Mouse (Mus musculus) brain, adult 2 months (tissue): ENCODE data around the gene Zcchc14.
"Not testable (repeated sequence)": the region's sequence is repeated elsewhere in the genome, so short reads cannot be mapped to it uniquely, and the experiment has no call there.

Experiments used
- DNase-seq: peaks from one replicate; pipeline ENCODE4 v3.0.0; 2011; ENCODE audit warnings: low read depth, low spot score

Zcchc14 gene

DNA sequence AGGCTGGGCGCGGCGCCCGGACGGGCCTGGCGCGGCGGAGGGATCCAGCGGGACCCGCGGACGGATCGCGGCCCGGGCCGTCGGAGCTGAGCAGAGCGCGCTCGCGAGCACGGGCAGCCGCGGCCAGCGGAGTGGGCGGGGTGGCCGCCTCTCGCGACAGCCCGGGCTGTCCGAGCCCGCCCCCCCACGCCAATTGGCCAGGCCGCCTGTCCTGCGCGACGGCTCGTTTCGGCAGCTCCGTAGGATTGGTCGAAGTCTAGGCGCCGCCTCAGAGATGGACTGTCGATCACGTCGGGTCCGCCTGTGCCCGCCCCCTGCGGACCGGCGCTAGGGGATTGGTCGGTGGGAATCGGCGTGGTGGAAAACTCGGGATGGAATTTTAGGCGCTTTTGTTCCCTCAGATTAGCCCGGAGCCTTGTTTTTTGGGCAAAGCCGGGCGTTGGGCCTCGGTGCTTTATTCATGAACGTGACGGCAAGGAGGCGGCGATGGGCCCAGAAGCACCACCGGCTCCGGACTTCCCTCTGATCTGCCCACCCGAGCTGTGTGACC lies at the start of gene Zcchc14:
Zcchc14 (minus strand) TSS at position 128 of the 550 bp plus-strand sequence.
- DNase-seq = peak; percentile 100

DNA sequence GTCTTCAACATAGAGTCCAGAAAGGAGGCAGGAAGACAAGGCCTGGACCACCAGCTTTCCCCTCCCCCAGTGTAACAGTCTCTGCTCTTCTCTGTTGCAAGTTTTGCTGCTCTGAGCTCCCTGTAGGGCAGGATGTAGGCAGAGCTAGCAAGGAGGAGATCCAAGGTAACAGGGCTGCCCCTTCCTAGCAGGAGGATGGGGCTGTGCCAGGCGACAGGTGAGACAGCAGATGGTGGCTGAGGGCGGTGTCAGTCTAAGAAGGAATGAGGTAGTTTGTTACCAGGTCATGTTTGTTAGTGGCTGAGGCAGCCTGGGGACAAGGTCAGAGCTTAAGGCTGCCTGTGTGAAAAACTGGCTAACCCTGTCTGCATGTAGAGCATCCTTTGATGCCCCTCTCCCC lies 47.2 kb upstream of the Zcchc14 start:
- DNase-seq = peak; percentile 98

DNA sequence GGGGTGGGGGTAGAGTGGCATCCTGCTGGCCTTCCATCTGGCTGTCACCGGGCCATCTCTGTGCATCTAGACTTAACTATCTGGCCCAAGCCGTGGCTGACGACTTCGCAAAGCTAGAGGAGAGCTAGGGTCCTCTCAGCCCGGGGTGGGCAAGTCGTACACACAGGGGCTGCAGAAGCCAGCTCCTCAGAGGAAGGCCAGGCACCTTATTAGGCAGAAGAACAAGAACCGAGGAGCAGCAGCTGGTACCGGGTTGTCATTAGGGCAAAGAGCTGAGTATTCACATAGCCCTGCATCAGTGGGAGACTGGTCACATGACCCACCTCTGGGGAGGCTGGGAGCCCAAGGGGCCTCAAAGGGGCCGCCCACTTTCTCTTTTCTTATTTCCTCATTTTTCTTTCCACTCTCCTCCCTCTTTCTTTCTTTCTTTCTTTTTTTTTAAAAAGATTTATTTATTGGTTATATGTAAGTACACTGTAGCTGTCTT lies 46.0 kb upstream of the Zcchc14 start:
- no peak for DNase-seq

GRCm38 (mm10) chr8:121697735-121698614 lies 45.3 kb upstream of the Zcchc14 start:
- DNase-seq = peak; percentile 83

GRCm38 (mm10) chr8:121695585-121696184 lies 43.0 kb upstream of the Zcchc14 start:
- DNase-seq = no peak

GRCm38 (mm10) chr8:121694453-121694852 lies 41.8 kb upstream of the Zcchc14 start:
- DNase-seq = peak; percentile 67

- no peak for DNase-seq
Observed at GRCm38 (mm10) chr8:121688496-121688895, 35.8 kb upstream of the Zcchc14 start.

- DNase-seq = peak; percentile 89
Observed at GRCm38 (mm10) chr8:121687455-121688161, 34.9 kb upstream of the Zcchc14 start.

DNA sequence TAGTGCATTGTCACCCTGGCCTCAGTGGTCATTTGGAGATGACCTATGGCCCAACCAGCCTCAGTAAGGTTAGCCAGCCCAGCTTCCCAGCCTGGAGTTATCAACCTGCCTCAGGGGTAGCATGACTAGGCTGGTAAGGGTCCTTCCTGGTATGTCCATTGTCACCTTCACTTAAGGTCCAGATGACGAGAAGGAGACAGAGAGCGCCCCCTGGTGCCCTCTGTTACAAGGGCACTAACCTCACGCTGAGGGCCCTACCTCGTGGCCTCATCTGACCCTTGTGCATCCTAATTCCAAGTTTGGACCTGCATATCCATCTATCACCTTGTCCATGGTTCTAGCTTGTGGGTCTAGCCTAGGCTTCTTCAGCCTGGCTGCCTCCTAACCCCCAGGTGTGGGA lies 32.7 kb upstream of the Zcchc14 start:
- DNase-seq = peak; percentile 76

- DNase-seq = peak; percentile 57
Observed at GRCm38 (mm10) chr8:121683083-121683832, 30.6 kb upstream of the Zcchc14 start.

GRCm38 (mm10) chr8:121681457-121681856 lies 28.8 kb upstream of the Zcchc14 start:
- peak; percentile 62 for DNase-seq

DNA sequence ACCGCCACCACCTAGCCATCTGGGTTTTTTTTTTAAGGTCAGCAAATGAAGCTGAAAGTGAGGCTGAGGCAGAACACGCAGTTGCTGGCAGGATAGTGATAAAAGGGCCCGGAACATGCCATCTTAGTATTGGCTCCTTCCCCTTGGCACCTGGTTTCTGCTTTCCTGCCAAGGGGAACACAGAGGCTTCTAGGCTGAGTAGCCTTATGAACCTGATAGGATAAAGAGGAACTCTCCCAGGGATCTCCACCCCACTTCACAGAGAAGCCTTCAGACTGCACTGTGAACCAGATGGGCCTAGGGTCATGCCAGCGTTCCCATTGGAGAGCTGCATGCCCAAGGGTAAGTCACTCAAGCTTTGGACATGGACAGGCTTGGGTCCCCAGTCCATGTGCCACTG lies 28.2 kb upstream of the Zcchc14 start:
- DNase-seq = peak; percentile 83

- peak; percentile 64 for DNase-seq
Observed at GRCm38 (mm10) chr8:121678696-121679095, 26.0 kb upstream of the Zcchc14 start.

GRCm38 (mm10) chr8:121675701-121676100 lies 23.0 kb upstream of the Zcchc14 start:
- peak; percentile 61 for DNase-seq

- peak; percentile 73 for DNase-seq
Observed at GRCm38 (mm10) chr8:121675161-121675560, 22.5 kb upstream of the Zcchc14 start.

DNA sequence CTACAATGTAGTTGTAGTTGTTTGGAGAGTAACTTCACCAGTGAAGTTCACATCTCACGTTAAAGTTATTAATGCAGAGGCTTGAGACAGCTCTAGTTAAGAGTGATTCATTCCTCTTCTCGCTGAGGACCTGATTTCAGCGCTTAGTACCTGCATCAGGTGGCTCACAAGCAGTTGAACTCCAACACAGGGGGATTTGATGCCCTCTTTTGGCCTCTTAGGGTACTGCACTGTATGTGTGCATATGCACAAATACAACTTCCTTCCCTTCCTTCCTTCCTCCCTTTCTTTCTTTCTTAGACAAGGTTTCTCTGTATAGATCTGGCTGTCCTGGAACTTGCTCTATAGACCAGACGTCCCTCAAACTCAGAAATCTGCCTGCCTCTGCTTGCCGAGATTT lies 21.8 kb upstream of the Zcchc14 start:
- no peak for DNase-seq

GRCm38 (mm10) chr8:121673917-121674316 lies 21.2 kb upstream of the Zcchc14 start:
- DNase-seq = peak; percentile 84

GRCm38 (mm10) chr8:121673153-121673552 lies 20.5 kb upstream of the Zcchc14 start:
- DNase-seq = no peak

GRCm38 (mm10) chr8:121669208-121669607 lies 16.5 kb upstream of the Zcchc14 start:
- peak; percentile 88 for DNase-seq

DNA sequence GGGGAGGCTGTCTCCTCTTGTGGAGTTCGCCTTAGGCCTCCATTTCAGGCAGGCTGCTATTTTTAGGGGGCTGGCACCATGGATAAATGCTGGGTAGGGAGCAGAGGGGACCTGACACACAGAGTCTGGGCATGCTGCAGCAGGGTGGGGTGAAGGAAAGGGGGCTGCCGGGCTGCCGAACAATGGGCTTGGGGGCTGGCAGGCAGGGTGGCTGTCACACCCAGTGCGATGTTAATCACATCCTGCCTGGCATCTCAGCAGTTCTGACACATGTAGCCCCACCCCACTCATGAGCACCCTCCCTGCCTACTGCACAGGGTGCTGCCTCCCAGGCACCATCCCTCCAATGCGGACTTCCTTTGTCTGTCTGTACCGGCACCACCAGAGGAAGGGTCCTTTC lies 15.9 kb upstream of the Zcchc14 start:
- peak; percentile 91 for DNase-seq

- DNase-seq = not testable (repeated sequence)
Observed at GRCm38 (mm10) chr8:121667936-121668500, 15.3 kb upstream of the Zcchc14 start.
